Mouse (Mus musculus) adrenal gland, postnatal 25 days (tissue): ENCODE results near the gene Trim80. TPM values are rescaled to one million over a fixed set of nuclear protein-coding genes. Genes with fewer than 3 reads are reported as not detected.
"Not testable (repeated sequence)": the region's sequence is repeated elsewhere in the genome, so short reads cannot be mapped to it uniquely, and the experiment has no call there.

Experiments used
- DNase-seq: peaks from one replicate; pipeline ENCODE4 v3.0.0; 2021; ENCODE audit warnings: mixed read lengths
- total RNA-seq: library from RNA; stranded (reverse); gene quantifications from 2 replicates; pipeline ENCODE4 v1.2.3, GENCODE M21; 2021

Trim80 gene
- total RNA-seq, 1 experiment from 2014 or later, result 0.21 TPM

- no peak for DNase-seq
Measured at GRCm38 (mm10) chr11:115462243-115462891, 22.0 kb downstream of the Trim80 start, which contains the start of gene Slc16a5. Gene Slc16a5 (plus strand): TSS chr11:115462474.

DNA sequence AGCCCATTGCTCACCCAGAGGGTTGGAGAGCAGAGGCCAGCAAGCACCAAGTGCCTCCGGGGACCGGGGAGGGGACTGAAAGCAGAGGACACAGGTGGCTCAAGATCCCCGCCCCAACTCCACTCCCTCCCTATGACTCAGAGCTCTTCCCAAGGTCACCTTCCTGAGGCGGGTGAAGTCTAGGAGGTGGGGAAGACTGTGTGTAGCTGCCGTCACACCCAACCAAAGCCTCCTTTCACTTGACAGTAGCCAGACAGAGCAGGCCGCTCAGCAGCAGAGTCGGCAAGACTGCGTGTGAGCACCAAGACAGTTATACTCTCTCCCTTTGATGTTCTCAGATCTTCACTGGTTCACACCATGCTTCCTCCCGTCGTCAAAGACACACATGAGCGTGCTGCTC is 23.1 kb downstream of the Trim80 start:
- DNase-seq, result no peak

DNA sequence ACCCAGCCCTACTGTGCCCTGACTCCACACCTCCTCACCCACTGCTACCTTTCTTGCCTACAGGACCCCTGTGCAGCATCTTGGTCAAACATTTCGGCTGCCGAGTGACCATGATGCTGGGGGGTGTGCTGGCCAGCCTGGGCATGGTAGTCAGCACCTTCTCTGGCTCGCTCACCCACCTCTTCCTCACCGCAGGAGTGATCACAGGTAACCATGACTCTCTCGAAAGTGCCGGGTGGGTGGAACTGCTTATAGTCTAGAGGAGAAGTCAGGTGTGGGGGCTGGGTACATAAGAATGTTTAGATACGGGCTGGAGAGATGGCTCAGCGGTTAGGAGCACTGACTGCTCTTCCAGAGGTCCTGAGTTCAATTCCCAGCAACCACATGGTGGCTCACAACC is 24.5 kb downstream of the Trim80 start:
- DNase-seq, result no peak

- no peak for DNase-seq
Measured at GRCm38 (mm10) chr11:115467217-115467618, 26.9 kb downstream of the Trim80 start.

DNA sequence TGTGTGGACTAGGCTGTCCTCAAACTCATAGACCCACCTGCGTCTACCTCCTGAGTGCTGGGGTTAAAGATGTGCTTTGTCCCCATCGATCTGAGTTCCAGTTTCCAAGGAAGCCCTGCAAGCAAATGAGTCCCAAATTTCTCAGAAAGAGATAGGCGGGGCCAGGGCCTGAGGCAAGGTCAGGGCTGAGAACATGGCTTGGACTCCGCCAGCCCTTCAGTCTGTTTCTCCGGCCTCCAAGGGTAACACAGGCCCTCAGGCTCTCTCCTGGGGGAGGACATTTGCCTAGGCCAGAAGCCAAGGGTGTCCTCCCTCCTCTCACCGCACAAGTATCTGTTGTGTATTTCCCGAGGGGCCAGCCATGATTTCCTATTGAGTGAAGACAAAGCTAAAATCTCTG is 31.8 kb downstream of the Trim80 start:
- no peak for DNase-seq

DNA sequence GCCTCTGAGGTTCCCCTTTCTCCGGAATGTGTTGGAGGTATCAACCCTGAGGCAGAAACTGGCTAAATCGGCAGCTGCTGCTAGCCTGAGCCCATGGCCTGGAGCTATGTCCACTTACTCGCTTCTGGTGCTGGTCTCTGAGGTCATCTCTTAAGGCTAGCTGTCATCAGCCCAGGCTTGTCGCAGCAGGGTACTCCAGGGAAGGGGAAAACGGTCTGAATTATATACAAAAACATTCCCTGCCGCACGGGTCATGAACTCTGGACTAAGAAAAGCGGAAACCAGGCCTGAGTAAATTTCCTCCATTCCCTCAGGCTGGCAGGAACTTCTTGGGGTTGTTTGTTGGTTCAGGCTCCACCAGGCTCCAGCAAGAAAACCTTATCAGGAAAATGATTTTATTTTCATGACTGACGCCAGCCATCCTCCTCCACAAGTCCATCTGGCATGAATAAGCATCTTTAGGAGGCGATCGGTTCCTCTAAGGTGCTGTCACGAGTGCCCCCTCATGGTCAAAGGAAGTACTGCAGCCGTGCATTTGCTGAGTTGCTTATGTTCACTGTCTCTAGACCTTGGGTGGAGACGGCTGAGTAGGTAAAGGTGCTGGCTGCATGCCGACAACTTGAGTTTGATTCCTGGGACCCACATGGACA is 33.4 kb downstream of the Trim80 start:
- peak; percentile 87 for DNase-seq

- peak; percentile 93 for DNase-seq
Measured at GRCm38 (mm10) chr11:115475025-115475757, 34.8 kb downstream of the Trim80 start, which contains the start of gene Armc7. Gene Armc7 (plus strand): TSS chr11:115475667.

DNA sequence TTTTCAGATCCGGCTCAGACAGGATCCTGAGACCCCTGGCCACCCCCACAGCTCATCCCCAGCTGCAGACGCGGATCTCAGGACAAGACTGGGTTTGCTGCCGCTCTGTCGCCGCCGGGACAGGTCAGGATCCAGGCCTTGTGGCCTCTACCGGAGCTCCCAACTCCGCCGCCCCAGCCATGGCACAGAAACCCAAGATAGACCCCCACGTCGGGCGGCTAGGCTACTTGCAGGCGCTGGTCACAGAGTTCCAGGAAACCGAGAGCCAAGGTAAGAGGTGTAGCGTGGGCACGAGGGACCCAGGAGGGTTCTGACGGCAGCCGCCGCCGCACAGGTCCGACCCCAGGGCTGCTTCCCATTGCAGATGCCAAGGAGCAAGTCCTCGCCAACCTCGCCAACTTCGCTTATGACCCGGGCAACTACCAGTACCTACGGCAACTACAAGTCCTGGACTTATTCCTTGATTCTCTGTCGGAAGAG is 35.5 kb downstream of the Trim80 start:
- DNase-seq, result no peak

- DNase-seq, result not testable (repeated sequence)
Measured at GRCm38 (mm10) chr11:115476630-115477029, 36.3 kb downstream of the Trim80 start.

DNA sequence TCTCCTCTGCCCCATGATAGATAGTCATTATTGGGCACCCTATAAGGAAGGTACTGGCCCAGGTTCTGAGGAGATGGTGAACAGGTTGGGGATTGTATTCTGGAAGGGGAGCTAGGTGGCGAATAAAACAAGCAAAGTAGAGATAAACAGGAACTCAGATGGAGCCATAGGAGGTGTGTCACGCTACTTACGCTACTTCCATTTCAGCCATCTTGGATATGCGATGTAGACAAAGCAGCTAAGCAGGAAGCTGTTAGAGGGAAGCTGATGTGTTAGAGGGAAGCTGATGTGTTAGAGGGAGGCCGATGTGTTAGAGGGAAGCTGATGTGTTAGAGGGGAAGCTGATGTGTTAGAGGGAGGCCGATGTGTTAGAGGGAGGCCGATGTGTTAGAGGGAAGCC is 37.0 kb downstream of the Trim80 start:
- DNase-seq, result not testable (repeated sequence)

DNA sequence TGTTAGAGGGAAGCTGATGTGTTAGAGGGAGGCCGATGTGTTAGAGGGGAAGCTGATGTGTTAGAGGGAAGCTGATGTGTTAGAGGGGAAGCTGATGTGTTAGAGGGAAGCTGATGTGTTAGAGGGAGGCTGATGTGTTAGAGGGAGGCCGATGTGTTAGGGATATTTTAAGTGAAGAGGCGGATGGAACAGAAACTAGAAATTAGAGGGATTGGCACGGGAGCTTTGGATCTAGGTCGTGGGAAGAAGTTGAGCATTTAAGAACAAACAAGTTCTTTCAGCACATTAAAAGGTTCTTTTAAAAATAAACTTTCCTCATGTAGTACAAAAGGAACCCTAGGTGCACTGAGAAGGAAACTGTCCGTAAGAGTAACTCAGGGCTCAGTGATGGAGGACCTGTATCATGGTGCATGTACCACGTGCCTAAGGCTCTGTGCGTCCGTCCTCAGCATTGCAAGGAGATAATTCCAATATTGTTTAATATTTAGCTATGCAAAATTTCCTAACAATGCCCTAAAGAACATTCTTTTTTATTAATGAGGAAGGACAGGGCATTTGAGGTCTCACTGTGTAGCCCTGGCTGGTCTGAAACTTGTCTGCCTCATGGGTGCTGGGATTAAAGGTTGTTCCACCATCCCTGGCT is 38.1 kb downstream of the Trim80 start:
- no peak for DNase-seq

DNA sequence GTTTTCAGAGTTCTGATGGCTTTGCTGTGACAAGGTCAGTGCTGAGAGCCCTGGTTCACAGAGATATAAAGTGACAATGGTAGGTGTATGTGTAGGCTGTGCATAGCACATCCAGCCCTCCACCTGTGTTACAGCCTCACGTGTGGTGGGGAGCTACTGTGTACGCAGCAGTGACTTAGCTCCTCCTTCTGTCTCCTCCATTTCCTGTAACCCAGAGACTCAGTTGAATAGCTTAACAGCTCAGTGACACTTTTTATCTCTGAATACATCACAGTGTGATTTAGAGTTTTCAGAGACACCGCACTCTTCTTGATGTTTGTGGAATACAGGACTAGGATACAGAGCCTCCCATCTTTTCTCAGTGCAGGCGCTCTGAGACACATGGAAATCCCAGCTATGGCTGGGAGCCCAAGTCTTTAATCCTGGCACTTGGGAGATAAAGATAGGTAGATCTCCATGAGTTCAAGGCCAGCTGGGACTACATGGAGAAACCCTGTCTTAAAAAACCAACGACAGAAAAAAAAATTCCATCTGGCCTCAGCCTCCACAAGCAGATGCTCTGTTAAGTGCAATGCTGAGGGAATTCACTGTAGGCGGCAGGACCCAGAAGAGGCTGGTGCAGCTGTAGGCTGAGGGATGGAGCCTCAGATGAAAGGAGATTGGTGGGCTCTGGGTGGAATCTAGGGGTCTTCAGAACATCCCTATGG is 41.4 kb downstream of the Trim80 start:
- no peak for DNase-seq

- no peak for DNase-seq
Measured at GRCm38 (mm10) chr11:115483278-115483677, 42.9 kb downstream of the Trim80 start.

DNA sequence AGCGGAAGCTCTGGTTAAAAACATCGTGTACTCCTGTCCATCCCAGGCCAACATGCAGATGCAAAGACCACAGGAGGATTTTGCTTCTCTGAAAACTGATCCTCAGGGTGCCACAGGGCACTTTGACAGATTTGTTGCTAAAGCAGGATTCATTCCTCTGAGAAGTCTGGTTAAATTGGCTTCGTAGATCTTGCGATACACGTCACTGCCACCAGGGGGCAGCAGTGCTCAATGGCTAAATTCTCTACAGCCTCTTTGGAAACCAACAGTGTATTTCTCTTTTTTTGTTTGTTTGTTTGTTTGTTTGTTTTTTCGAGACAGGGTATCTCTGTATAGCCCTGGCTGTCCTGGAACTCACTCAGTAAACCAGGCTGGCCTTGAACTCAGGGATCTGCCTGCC is 43.4 kb downstream of the Trim80 start:
- DNase-seq, result peak; percentile 81

DNA sequence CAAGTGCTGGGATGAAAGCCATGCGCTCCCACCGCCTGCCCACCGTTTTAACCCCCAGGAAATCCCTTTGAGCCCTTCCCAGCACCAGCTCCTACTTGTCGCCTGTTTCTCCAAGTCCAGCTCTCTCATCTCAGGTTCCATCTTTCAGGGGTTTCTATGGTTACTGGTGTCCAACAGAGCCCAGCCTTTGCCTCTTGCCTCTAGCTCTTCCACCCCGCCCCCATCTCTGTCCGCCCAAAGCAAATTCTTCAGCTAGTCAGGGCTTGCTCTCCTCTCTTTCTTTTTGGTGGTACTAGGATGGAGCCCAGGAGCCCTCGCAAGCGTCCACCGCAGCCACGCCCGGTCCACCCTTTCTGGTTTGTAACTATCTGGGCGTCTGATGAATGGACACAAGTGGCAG is 44.8 kb downstream of the Trim80 start:
- no peak for DNase-seq

- no peak for DNase-seq
Measured at GRCm38 (mm10) chr11:115488551-115489104, 48.3 kb downstream of the Trim80 start.

DNA sequence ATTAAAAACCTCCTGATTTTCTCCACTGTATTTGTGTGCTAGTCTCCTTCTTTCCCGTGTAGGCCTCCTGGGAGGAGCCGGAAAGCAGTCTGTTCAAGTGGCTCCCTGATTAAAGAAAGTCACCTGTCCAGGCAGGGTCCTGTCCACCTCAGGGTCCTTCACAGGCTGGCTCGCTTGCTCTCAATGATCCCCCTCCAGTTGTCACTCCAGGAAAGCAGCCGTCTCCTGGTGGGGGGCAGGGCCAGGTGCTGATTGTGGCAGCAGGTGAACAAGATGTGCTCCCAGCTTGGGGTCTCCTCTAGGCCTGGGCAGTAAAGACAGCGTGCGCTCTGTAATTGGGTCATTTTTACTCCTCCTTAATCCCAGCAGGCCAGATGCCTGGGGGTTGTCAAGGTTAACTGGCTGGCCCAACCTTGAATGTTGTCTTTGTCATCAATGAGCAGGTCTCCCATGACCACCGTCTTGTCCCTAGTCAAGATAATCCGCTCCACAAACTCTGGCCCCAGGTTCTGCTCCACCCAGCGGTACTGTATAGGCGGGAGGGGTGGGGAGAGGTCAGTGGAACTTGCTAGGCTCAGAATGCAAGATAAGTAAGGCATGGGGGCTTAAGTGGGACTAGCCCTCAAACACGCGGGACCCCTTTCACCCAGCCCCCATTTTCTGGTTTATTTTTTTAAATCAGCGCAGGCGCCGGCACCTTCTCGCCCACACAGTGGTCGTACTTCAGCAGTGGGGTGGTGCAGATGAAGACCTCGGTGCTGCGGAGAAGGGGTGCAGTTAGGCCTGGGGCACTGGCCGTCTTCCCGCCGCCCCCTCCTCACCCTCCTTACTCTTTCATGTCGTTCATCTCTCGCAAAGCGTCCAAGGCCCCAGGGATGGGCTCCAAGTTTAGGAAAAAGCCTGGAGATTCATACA is 50.4 kb downstream of the Trim80 start:
- peak; percentile 26 for DNase-seq

- DNase-seq, result peak; percentile 83
Measured at GRCm38 (mm10) chr11:115491356-115492083, 51.2 kb downstream of the Trim80 start, which contains the start of gene Nt5c. Gene Nt5c (minus strand): TSS chr11:115491862.

- DNase-seq, result no peak
Measured at GRCm38 (mm10) chr11:115492387-115492786, 52.0 kb downstream of the Trim80 start.

- not testable (repeated sequence) for DNase-seq
Measured at GRCm38 (mm10) chr11:115496559-115496958, 56.2 kb downstream of the Trim80 start.
